Mouse (Mus musculus) heart, postnatal 25 days (tissue): ENCODE measurements around the gene Olfr1066. TPM values are rescaled to one million over a fixed set of nuclear protein-coding genes. Genes with fewer than 3 reads are reported as not detected.
"Not testable (repeated sequence)": the region's sequence is repeated elsewhere in the genome, so short reads cannot be mapped to it uniquely, and the experiment has no call there.

Experiments used
- DNase-seq: peaks from one replicate; pipeline ENCODE4 v3.0.0; 2022; ENCODE audit warnings: low spot score
- intact Hi-C: fragments of 180-260 bp; cut with DNase I; formaldehyde crosslinking; loops from one replicate; pipeline ENCODE4 v1.15.1; 2025
- total RNA-seq, 2 experiments: library from RNA; stranded (reverse); gene quantifications; 2 replicates each; pipeline ENCODE4 v1.2.3; 2021

The Olfr1066 gene
- not detected for total RNA-seq

GRCm38 (mm10) chr2:86456169-86456568 lies at the start of gene Olfr1066:
Gene Olfr1066, minus strand, starts transcription at chr2:86456269.
- DNase-seq = no peak
- intact Hi-C loops = no loop called here

- no peak for DNase-seq
- intact Hi-C loops = no loop called here
These were observed 31.2 kb upstream of the Olfr1066 start, which contains the start of gene Olfr228 for GRCm38 (mm10) chr2:86487286-86487685. Gene Olfr228, minus strand, starts transcription at chr2:86487386.

GRCm38 (mm10) chr2:86464442-86465109 lies 8.5 kb upstream of the Olfr1066 start:
- no peak for DNase-seq
- intact Hi-C loops = loop anchor here (1.0 to 10.0 kb wide), 2 partner anchors 739 to 1340 kb away; no protein-coding TSS in a partner anchor

GRCm38 (mm10) chr2:86460434-86460833 lies 4.4 kb upstream of the Olfr1066 start:
- intact Hi-C loops = loop anchor here (10.0 kb wide), 1 partner anchor 1336 kb away; no protein-coding TSS in a partner anchor
- no peak for DNase-seq

- DNase-seq, intact Hi-C loops: not testable (repeated sequence)
These were observed 5.6 kb downstream of the Olfr1066 start, which contains the start of gene Olfr1065 for GRCm38 (mm10) chr2:86450491-86450890. Gene Olfr1065, minus strand, starts transcription at chr2:86450591.

- intact Hi-C loops, DNase-seq: not testable (repeated sequence)
These were observed 14.0 kb downstream of the Olfr1066 start for GRCm38 (mm10) chr2:86442101-86442500.

GRCm38 (mm10) chr2:86428511-86428910 lies 27.6 kb downstream of the Olfr1066 start:
- DNase-seq, intact Hi-C loops: not testable (repeated sequence)

- intact Hi-C loops, DNase-seq: not testable (repeated sequence)
These were observed 29.4 kb downstream of the Olfr1066 start, which contains the start of gene Olfr1062 for GRCm38 (mm10) chr2:86426649-86427048. Gene Olfr1062, minus strand, starts transcription at chr2:86426749.

- DNase-seq = no peak
- intact Hi-C loops = no loop called here
These were observed 42.1 kb downstream of the Olfr1066 start, which contains the start of gene Olfr1061 for GRCm38 (mm10) chr2:86413950-86414349. Gene Olfr1061, minus strand, starts transcription at chr2:86414050.

Other genes starting within 250 kb of the Olfr1066 start
- gene Olfr1046, start 237.0 kb downstream of the Olfr1066 start, total RNA-seq = not detected
- gene Olfr1047, start 224.9 kb downstream of the Olfr1066 start, total RNA-seq = not detected
- gene Olfr1048, start 216.0 kb downstream of the Olfr1066 start, total RNA-seq = not detected
- gene Olfr1049, start 197.9 kb downstream of the Olfr1066 start, total RNA-seq = not detected
- not detected for gene Olfr1051, start 177.2 kb downstream of the Olfr1066 start, total RNA-seq
- gene Olfr1052, start 163.8 kb downstream of the Olfr1066 start, total RNA-seq = not detected
- gene Olfr1053, start 141.0 kb downstream of the Olfr1066 start, total RNA-seq = not detected
- not detected for gene Olfr1054, start 120.8 kb downstream of the Olfr1066 start, total RNA-seq
- not detected for gene Olfr1055, start 106.0 kb downstream of the Olfr1066 start, total RNA-seq
- not detected for gene Olfr1056, start 93.8 kb downstream of the Olfr1066 start, total RNA-seq
- not detected for gene Olfr1057, start 77.9 kb downstream of the Olfr1066 start, total RNA-seq
- not detected for gene Olfr1058, start 67.7 kb downstream of the Olfr1066 start, total RNA-seq
- gene Olfr1061, start 42.2 kb downstream of the Olfr1066 start, total RNA-seq = not detected
- not detected for gene Olfr1062, start 29.5 kb downstream of the Olfr1066 start, total RNA-seq
- gene Olfr1065, start 5.7 kb downstream of the Olfr1066 start, total RNA-seq = not detected
- gene Olfr228, start 31.1 kb upstream of the Olfr1066 start, total RNA-seq = not detected
- gene Olfr1076, start 52.2 kb upstream of the Olfr1066 start, total RNA-seq = not detected
- not detected for gene Olfr1079, start 86.2 kb upstream of the Olfr1066 start, total RNA-seq
- gene Olfr1080, start 102.0 kb upstream of the Olfr1066 start, total RNA-seq = not detected
- gene Olfr1082, start 142.7 kb upstream of the Olfr1066 start, total RNA-seq = not detected
- not detected for gene Olfr1084, start 183.5 kb upstream of the Olfr1066 start, total RNA-seq
- not detected for gene Olfr1085, start 205.8 kb upstream of the Olfr1066 start, total RNA-seq
- not detected for gene Olfr1086, start 223.8 kb upstream of the Olfr1066 start, total RNA-seq
- gene Olfr1087, start 242.1 kb upstream of the Olfr1066 start, total RNA-seq = not detected